Mouse (Mus musculus): ENCODE measurements around the gene Fpr3.
"Not testable (repeated sequence)": the region's sequence is repeated elsewhere in the genome, so short reads cannot be mapped to it uniquely, and the experiment has no call there.

The Fpr3 gene

GRCm38 (mm10) chr17:17882672-17883071, 5.0 kb upstream of the Fpr3 start:
- DNase-seq (ENCODE audit: extremely low spot score, low read depth, low spot score), result no peak

GRCm38 (mm10) chr17:17883840-17884239, 3.8 kb upstream of the Fpr3 start, which contains the start of gene Fpr1:
Gene Fpr1, minus strand, starts transcription at chr17:17883940.
- no peak for DNase-seq (ENCODE audit: extremely low spot score, low read depth, low spot score)

GRCm38 (mm10) chr17:17889732-17890425, 2.2 kb downstream of the Fpr3 start:
- no peak for DNase-seq (ENCODE audit: extremely low spot score, low read depth, low spot score)

- peak; percentile 20 for DNase-seq (ENCODE audit: extremely low spot score, low read depth, low spot score)
Measured at GRCm38 (mm10) chr17:17896039-17896438, 8.4 kb downstream of the Fpr3 start.

GRCm38 (mm10) chr17:17899268-17899667, 11.6 kb downstream of the Fpr3 start:
- no peak for DNase-seq (ENCODE audit: extremely low spot score, low read depth, low spot score)

GRCm38 (mm10) chr17:17900768-17901167, 13.1 kb downstream of the Fpr3 start:
- DNase-seq (ENCODE audit: extremely low spot score, low read depth, low spot score), result no peak

GRCm38 (mm10) chr17:17909636-17910421, 22.2 kb downstream of the Fpr3 start:
- DNase-seq (ENCODE audit: extremely low spot score, low read depth, low spot score), result peak; percentile 10

- not testable (repeated sequence) for DNase-seq (ENCODE audit: extremely low spot score, low read depth, low spot score)
Measured at GRCm38 (mm10) chr17:17912618-17913017, 25.0 kb downstream of the Fpr3 start.

GRCm38 (mm10) chr17:17917376-17917775, 29.7 kb downstream of the Fpr3 start:
- no peak for DNase-seq (ENCODE audit: extremely low spot score, low read depth, low spot score)

GRCm38 (mm10) chr17:17917782-17918181, 30.1 kb downstream of the Fpr3 start:
- no peak for DNase-seq (ENCODE audit: extremely low spot score, low read depth, low spot score)

- DNase-seq (ENCODE audit: extremely low spot score, low read depth, low spot score), result no peak
Measured at GRCm38 (mm10) chr17:17973443-17973842, 85.8 kb downstream of the Fpr3 start.

GRCm38 (mm10) chr17:17981232-17981631, 93.6 kb downstream of the Fpr3 start:
- DNase-seq (ENCODE audit: extremely low spot score, low read depth, low spot score), result not testable (repeated sequence)

GRCm38 (mm10) chr17:18004752-18005151, 117.1 kb downstream of the Fpr3 start:
- DNase-seq (ENCODE audit: extremely low spot score, low read depth, low spot score), result no peak

Measured in hindlimb bud, embryonic 11.5 days (tissue).